Mouse (Mus musculus): Measurements from ENCODE around the gene Pde7b. TPM values are rescaled to one million over a fixed set of nuclear protein-coding genes. Genes with fewer than 3 reads are reported as not detected.
A peak's percentile ranks its signal among the peaks of the same experiment; 100 is the strongest.

The Pde7b gene
- polyA plus RNA-seq, 1 experiment from 2014 or later, result 9.5 TPM

DNA sequence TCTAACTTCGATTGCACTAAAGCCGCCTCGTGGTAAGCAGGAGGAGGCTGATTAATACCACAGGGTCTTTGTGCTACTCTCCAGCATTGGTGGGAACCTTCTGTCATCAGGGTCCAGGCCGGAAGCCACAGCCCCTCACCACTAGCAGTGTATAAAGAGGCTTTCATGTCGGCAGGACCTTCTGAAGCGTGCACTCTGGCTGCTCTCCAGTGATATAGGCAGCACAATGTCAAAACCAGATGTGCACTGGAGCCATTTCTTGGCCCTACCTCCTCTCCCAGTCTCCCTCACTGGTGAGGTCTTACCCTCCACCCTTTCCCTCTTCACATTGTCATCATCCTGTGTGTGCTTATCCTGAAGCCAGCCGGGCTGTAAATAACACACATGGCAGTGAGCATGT, 24.2 kb downstream of the Pde7b start:
- H3K4me3 ChIP-seq, result no peak overlapping the region
- WGBS, result 31% methylated on average over 7 of the region's 7 CpGs
- peak overlapping the region; percentile 0; the same call in 1 of the 2 replicates for H3K27ac ChIP-seq
- peak; percentile 75 for ATAC-seq (ENCODE audit: low FRiP score, low read depth)
- no peaks in the 10 kb centered on the region for H3K36me3 ChIP-seq
- H3K4me2 ChIP-seq (replicated peaks), result peak overlapping the region; percentile 21; the same call in 1 of the 2 replicates
- H3K9ac ChIP-seq, result no peak overlapping the region
- H3K4me1 ChIP-seq, result peaks cover 16% of the 10 kb centered on the region
- H3K27me3 ChIP-seq, result no peaks in the 10 kb centered on the region
- no peaks in the 10 kb centered on the region for H3K9me3 ChIP-seq

DNA sequence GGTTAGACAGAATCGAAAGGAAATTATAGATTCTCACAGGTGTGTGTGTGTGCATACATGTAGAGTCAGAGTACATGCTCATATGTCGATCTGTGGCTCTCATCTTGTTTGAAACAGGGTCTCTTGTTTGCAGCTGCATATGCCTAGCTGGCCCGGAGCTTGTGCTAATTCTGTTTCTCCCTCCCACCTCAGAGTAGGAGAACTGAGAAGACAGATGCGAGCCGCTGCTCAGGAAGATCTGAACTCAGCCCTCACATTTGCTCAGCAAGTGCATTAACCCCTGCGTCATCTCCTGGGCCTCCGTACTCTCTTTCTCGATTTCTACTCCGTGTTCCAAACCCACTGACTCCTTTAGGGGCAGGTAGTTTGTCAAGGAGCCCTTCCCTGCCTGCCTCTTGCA, 25.0 kb downstream of the Pde7b start:
- no peak overlapping the region for H3K9ac ChIP-seq
- peak overlapping the region; percentile 0; the same call in 1 of the 2 replicates for H3K27ac ChIP-seq
- WGBS, result 82% methylated on average over 9 of the region's 9 CpGs
- no peaks in the 10 kb centered on the region for H3K27me3 ChIP-seq
- no peak for ATAC-seq (ENCODE audit: low FRiP score, low read depth)
- no peak overlapping the region for H3K4me3 ChIP-seq
- H3K4me2 ChIP-seq (replicated peaks), result no peak overlapping the region
- H3K4me1 ChIP-seq, result peaks cover 16% of the 10 kb centered on the region
- H3K36me3 ChIP-seq, result no peaks in the 10 kb centered on the region
- H3K9me3 ChIP-seq, result no peaks in the 10 kb centered on the region

DNA sequence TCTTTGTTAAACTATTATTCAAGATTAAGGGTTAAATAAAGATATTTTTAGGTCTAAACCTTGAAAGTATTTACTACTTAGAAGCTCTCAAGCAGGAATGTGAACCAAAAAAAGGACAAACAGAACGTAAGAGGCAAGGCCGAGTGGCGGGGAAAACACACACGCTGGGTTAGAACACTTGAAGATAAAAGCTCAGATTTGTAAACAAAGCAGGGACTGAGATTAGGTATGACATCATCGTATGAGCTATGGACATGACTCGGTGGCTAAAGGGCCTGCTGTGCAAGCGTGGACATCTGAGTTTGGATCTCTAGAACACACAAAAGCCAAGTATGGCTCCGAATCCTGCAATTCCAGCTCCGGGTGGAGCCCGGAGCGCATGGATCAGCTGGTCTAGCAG, 29.2 kb downstream of the Pde7b start:
- no peaks in the 10 kb centered on the region for H3K9me3 ChIP-seq
- H3K4me3 ChIP-seq, result no peak overlapping the region
- H3K9ac ChIP-seq, result no peak overlapping the region
- no peak for ATAC-seq (ENCODE audit: low FRiP score, low read depth)
- no peaks in the 10 kb centered on the region for H3K36me3 ChIP-seq
- H3K4me1 ChIP-seq, result peaks cover 17% of the 10 kb centered on the region
- H3K27me3 ChIP-seq, result no peaks in the 10 kb centered on the region
- WGBS, result 88% methylated on average over 11 of the region's 11 CpGs
- no peak overlapping the region for H3K27ac ChIP-seq
- H3K4me2 ChIP-seq (replicated peaks), result no peak overlapping the region

DNA sequence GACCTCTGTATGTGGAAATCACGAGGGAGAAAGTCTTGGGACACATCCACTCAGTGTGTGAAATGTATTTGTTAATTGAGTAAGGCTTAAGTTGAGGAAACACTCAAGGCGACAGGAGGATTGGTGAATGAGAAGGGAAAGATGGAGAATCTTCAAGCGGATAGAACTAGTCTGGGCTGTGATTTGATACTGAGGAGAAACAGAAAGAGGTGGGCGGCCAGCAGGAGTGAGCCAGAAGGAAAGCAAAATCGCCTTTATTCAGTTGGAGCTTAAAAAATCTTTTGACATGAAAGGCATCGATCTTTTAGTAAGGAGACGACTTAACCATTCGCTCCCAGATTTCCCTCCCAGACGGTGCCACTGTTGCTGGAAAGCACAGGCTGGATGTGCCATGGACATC, 34.9 kb downstream of the Pde7b start:
- H3K27ac ChIP-seq, result no peak overlapping the region
- H3K4me3 ChIP-seq, result no peak overlapping the region
- no peak overlapping the region for H3K4me2 ChIP-seq (replicated peaks)
- no peaks in the 10 kb centered on the region for H3K27me3 ChIP-seq
- no peaks in the 10 kb centered on the region for H3K9me3 ChIP-seq
- peaks cover 5% of the 10 kb centered on the region; the same call in 1 of the 2 replicates for H3K4me1 ChIP-seq
- no peak for ATAC-seq (ENCODE audit: low FRiP score, low read depth)
- H3K36me3 ChIP-seq, result no peaks in the 10 kb centered on the region
- WGBS, result 83% methylated on average over 9 of the region's 9 CpGs
- no peak overlapping the region for H3K9ac ChIP-seq

DNA sequence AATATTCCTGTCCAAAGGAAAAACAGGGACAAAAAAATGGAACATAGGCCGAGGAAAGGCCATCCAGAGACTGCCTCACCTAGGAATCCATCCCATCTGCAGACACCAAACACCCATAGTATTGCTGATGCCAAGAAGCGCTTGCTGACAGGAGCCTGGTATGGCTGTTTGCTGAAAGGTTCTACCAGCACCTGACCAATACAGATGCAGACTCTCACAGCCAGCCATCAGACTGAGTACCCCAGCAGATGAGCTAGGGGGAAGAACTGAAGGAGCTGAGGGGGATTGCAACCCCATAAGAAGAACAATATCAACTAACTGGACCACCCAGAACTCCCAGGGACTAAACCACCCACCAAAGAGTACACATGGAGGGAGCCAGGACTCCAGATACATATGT, 40.7 kb downstream of the Pde7b start:
- WGBS, result 93% methylated on average over 2 of the region's 2 CpGs
- no peak for ATAC-seq (ENCODE audit: low FRiP score, low read depth)

DNA sequence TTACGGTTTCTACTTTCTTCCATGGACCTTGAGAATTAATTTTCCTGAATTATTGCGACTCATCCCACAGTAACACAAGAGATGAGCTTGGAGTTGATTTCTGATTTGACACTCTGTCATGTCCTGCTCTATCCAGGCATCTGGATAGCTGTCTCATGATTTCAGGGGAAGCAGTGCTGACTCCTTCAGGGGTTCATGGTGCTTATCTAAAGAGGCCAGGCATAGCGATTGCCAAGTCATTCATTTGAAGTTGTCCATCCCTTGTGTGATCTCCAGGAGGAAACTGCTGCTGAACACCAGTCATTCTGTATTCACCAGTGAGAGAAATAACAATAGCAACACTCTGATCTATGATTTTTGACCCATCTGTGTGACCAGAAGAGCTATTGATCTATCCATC, 43.9 kb downstream of the Pde7b start:
- Histone ChIP-seq H3K36me3 (no peaks in the 10 kb centered on the region), H3K4me3 (no peak overlapping the region), H3K4me1 (no peaks in the 10 kb centered on the region), H3K9ac (no peak overlapping the region), H3K9me3 (0 out of 2 replicates have a peak, but pooled peaks cover 5% of the 10 kb centered on the region), H3K27ac (no peak overlapping the region), H3K27me3 (no peaks in the 10 kb centered on the region), H3K4me2 (replicated peaks) (no peak overlapping the region)
- ATAC-seq (ENCODE audit: low FRiP score, low read depth), result no peak
- WGBS, result 93% methylated on average over 3 of the region's 3 CpGs

More for the DNA sequence above, 40.7 kb downstream of the Pde7b start:
- Histone ChIP-seq H3K9ac (no peak overlapping the region), H3K4me1 (no peaks in the 10 kb centered on the region), H3K9me3 (0 out of 2 replicates have a peak, but pooled peaks cover 5% of the 10 kb centered on the region), H3K4me3 (no peak overlapping the region), H3K27me3 (no peaks in the 10 kb centered on the region), H3K4me2 (replicated peaks) (no peak overlapping the region), H3K36me3 (no peaks in the 10 kb centered on the region), H3K27ac (no peak overlapping the region)

DNA sequence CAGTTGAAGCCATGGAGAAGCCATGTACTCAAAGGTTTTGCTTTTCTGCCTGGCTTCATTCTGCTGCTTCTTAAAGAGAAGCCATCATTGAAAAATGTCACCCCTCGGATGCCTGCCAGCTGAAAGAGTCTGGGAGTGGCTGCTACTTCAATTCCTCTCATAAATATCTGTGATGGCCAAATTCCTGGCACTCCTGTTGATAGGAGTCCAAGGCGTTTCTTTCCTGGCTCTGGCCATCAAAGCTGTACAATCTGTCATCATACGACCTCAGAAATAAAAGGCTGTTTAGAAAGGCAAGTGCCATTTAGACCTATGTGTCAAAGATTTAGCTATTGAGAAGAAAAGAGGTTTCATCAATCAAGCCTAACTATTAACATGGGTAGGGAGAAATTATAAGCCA, 49.6 kb downstream of the Pde7b start:
- no peak overlapping the region for H3K4me3 ChIP-seq
- H3K4me2 ChIP-seq (replicated peaks), result no peak overlapping the region
- H3K9me3 ChIP-seq, result no peaks in the 10 kb centered on the region
- H3K4me1 ChIP-seq, result peaks cover 5% of the 10 kb centered on the region; the same call in 1 of the 2 replicates
- H3K27ac ChIP-seq, result no peak overlapping the region
- H3K27me3 ChIP-seq, result no peaks in the 10 kb centered on the region
- ATAC-seq (ENCODE audit: low FRiP score, low read depth), result no peak
- WGBS, result 56% methylated on average over 3 of the region's 3 CpGs
- no peaks in the 10 kb centered on the region for H3K36me3 ChIP-seq
- no peak overlapping the region for H3K9ac ChIP-seq

DNA sequence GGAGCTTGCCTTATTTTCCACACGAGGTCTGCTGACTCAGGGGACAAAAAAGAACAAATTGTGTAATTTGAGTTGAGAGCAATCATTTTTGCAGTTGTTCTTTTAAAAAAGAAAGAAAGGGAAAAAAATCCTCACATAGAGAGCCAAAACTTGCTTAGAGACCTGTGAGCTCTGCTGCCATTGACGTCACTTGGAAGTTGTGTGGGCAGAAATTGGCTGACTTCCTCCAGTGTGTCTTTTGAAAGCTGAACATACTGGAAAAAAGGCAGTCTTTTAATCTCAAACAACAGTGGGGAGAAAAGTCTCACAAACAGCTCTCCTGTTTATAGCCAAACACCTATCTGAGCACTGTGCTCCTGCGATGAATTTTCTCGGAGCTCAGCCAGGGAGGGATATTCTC, 51.1 kb downstream of the Pde7b start:
- no peak overlapping the region for H3K9ac ChIP-seq
- H3K4me3 ChIP-seq, result no peak overlapping the region
- H3K27ac ChIP-seq, result no peak overlapping the region
- no peak for ATAC-seq (ENCODE audit: low FRiP score, low read depth)
- no peak overlapping the region for H3K4me2 ChIP-seq (replicated peaks)
- peaks cover 5% of the 10 kb centered on the region; the same call in 1 of the 2 replicates for H3K4me1 ChIP-seq
- no peaks in the 10 kb centered on the region for H3K36me3 ChIP-seq
- no peaks in the 10 kb centered on the region for H3K9me3 ChIP-seq
- no peaks in the 10 kb centered on the region for H3K27me3 ChIP-seq
- WGBS, result 83% methylated on average over 4 of the region's 4 CpGs

DNA sequence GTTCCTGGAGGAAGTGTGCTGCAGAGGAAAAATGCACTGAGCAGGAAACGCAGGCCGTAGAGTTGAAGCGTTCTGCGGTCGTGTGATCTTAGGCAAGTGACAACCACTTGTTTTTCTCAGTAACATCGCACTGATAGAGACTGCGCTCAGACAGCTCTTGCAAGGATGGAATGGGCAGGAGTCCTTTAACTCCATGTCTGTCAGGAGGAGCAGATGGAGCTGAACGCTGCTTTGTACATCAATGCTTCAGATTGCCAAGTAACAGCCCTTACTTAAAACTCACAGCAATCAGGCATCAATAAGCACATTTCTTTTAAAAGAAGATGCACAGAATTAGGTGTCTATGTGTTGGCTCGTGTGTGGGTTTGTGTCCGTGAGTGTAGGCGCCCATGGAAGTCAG, 52.3 kb downstream of the Pde7b start:
- WGBS, result 77% methylated on average over 11 of the region's 11 CpGs
- Histone ChIP-seq H3K9me3 (no peaks in the 10 kb centered on the region), H3K4me3 (no peak overlapping the region)

DNA sequence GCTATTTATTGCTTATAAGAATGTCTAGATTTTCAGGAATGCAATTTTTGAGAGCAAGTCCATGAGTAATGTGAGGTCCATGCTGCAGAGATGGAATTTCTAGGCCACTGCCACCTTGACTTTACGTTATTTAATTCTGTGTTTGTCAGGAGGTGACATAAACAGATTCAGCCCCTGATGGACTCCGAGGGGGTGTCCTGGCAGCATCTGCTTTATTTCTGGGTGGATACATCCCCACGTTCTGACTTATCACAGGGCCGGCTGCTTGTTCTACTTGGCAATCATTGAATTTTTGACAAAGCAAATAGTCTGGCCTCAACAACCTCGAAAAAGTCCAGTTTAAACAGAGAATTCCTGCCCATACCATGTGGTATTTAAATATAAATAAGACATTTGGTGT, 53.3 kb downstream of the Pde7b start:
- no peaks in the 10 kb centered on the region for H3K27me3 ChIP-seq
- peaks cover 5% of the 10 kb centered on the region; the same call in 1 of the 2 replicates for H3K4me1 ChIP-seq
- no peak overlapping the region for H3K4me2 ChIP-seq (replicated peaks)
- H3K9ac ChIP-seq, result no peak overlapping the region
- no peak for ATAC-seq (ENCODE audit: low FRiP score, low read depth)
- no peaks in the 10 kb centered on the region for H3K9me3 ChIP-seq
- H3K36me3 ChIP-seq, result no peaks in the 10 kb centered on the region
- no peak overlapping the region for H3K27ac ChIP-seq
- H3K4me3 ChIP-seq, result no peak overlapping the region
- 88% methylated on average over 5 of the region's 5 CpGs for WGBS

More for the DNA sequence above, 52.3 kb downstream of the Pde7b start:
- Histone ChIP-seq H3K4me1 (peaks cover 5% of the 10 kb centered on the region; the same call in 1 of the 2 replicates), H3K27ac (no peak overlapping the region), H3K36me3 (no peaks in the 10 kb centered on the region), H3K9ac (no peak overlapping the region), H3K4me2 (replicated peaks) (no peak overlapping the region), H3K27me3 (no peaks in the 10 kb centered on the region)
- no peak for ATAC-seq (ENCODE audit: low FRiP score, low read depth)

DNA sequence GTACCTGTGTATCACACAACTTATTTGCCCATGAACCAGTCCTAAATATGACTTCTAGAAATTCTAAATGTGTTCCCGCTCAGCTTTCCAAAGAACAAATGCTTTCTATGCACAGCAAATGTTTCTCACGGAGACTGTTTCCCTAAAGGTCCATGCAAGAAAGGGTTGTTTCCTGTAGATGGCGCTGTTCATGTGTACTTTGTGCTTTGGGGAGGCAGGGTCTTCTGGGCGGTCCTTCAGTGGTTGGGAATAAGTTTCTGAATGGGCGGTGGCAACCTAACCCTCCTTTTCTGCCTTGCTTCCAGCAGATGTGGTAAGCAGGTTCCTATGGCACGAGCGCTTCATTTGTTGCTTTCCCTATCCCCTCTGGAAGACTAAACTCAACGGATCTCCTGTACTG, 54.3 kb downstream of the Pde7b start:
- H3K4me3 ChIP-seq, result no peak overlapping the region
- H3K4me2 ChIP-seq (replicated peaks), result no peak overlapping the region
- H3K4me1 ChIP-seq, result peaks cover 5% of the 10 kb centered on the region; the same call in 1 of the 2 replicates
- no peaks in the 10 kb centered on the region for H3K27me3 ChIP-seq
- WGBS, result 81% methylated on average over 8 of the region's 8 CpGs
- no peak overlapping the region for H3K27ac ChIP-seq
- H3K36me3 ChIP-seq, result no peaks in the 10 kb centered on the region
- H3K9ac ChIP-seq, result no peak overlapping the region
- no peaks in the 10 kb centered on the region for H3K9me3 ChIP-seq
- no peak for ATAC-seq (ENCODE audit: low FRiP score, low read depth)

DNA sequence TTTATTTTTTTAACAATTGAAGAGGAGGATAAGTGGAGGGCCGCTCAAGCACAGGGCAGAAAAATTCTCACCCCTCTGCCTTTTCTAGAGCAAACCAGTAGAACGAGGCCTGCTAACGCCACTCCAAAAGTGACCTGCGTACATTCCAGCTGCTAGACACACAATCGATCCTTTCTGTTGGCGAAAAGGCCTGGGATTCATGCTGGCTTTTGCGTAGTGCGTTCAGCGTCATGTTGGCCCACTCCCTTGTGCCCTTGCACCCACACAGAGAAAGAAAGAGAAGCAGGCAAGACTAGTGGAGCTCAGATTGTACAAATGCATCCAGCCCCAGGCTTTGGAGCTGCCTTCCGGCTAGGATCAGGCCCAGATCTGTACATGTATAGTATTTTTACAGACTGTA, 55.4 kb downstream of the Pde7b start:
- H3K36me3 ChIP-seq, result no peaks in the 10 kb centered on the region
- WGBS, result 80% methylated on average over 10 of the region's 10 CpGs
- no peak overlapping the region for H3K9ac ChIP-seq
- no peaks in the 10 kb centered on the region for H3K9me3 ChIP-seq
- H3K4me2 ChIP-seq (replicated peaks), result no peak overlapping the region
- ATAC-seq (ENCODE audit: low FRiP score, low read depth), result no peak
- no peak overlapping the region for H3K27ac ChIP-seq
- H3K4me1 ChIP-seq, result peaks cover 5% of the 10 kb centered on the region; the same call in 1 of the 2 replicates
- H3K4me3 ChIP-seq, result no peak overlapping the region
- no peaks in the 10 kb centered on the region for H3K27me3 ChIP-seq

DNA sequence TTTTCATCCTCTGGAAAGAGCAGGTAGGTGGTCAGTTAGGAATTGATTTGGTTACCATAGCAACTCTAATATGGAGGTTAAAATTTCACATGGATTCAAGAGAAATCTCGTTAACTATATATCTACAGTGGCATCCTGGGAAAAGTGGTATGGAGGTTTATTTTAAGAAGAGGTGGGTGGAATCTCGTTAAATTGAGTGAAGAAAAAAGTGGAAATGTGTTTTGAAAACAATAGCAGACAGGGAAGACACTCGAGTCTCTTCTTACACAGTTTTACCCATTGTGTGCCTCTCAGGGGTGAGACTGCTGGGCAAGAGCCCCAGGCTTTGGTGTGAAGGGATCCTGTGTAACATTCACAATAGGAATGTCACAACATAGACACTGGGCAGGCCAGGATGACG, 56.3 kb downstream of the Pde7b start:
- Histone ChIP-seq H3K4me3 (no peak overlapping the region), H3K27me3 (no peaks in the 10 kb centered on the region), H3K4me1 (peaks cover 5% of the 10 kb centered on the region; the same call in 1 of the 2 replicates), H3K9me3 (no peaks in the 10 kb centered on the region), H3K27ac (no peak overlapping the region), H3K9ac (no peak overlapping the region), H3K36me3 (no peaks in the 10 kb centered on the region), H3K4me2 (replicated peaks) (no peak overlapping the region)
- no peak for ATAC-seq (ENCODE audit: low FRiP score, low read depth)
- WGBS, result 65% methylated on average over 4 of the region's 4 CpGs
